Mouse (Mus musculus): ENCODE results near the gene Trim17. TPM values are rescaled to one million over a fixed set of nuclear protein-coding genes. Genes with fewer than 3 reads are reported as not detected.
A peak's percentile ranks its signal among the peaks of the same experiment; 100 is the strongest.

The Trim17 gene
- polyA plus RNA-seq, 1 experiment from 2014 or later: 0.13 TPM

GRCm38 (mm10) chr11:58974414-58974813 is 19.9 kb downstream of the Trim17 start:
- 55% methylated on average over 3 of the region's 3 CpGs for WGBS (ENCODE audit: insufficient replicate concordance)
- ATAC-seq: no peak
- Histone ChIP-seq H3K36me3 (peaks cover 42% of the 10 kb centered on the region), H3K9ac (no peak overlapping the region), H3K27me3 (replicated peaks) (no peaks in the 10 kb centered on the region), H3K27ac (no peak overlapping the region), H3K4me1 (peaks cover 50% of the 10 kb centered on the region), H3K4me3 (no peak overlapping the region), H3K4me2 (no peak overlapping the region), H3K9me3 (replicated peaks) (no peaks in the 10 kb centered on the region)

- whole genome bisulfite sequencing (ENCODE audit: insufficient replicate concordance): under 1% methylated on average over 29 of the region's 29 CpGs
- peaks cover 66% of the 10 kb centered on the region for H3K4me1 ChIP-seq
- no peaks in the 10 kb centered on the region for H3K9me3 ChIP-seq (replicated peaks)
- H3K9ac ChIP-seq: peak overlapping the region; percentile 95
- no peaks in the 10 kb centered on the region for H3K27me3 ChIP-seq (replicated peaks)
- H3K27ac ChIP-seq: peak overlapping the region; percentile 88
- H3K4me2 ChIP-seq: peak overlapping the region; percentile 91
- peaks cover 35% of the 10 kb centered on the region for H3K36me3 ChIP-seq
- H3K4me3 ChIP-seq: peak overlapping the region; percentile 96
- peak; percentile 65 for ATAC-seq
Observed at GRCm38 (mm10) chr11:58977150-58977549, 22.7 kb downstream of the Trim17 start.

DNA sequence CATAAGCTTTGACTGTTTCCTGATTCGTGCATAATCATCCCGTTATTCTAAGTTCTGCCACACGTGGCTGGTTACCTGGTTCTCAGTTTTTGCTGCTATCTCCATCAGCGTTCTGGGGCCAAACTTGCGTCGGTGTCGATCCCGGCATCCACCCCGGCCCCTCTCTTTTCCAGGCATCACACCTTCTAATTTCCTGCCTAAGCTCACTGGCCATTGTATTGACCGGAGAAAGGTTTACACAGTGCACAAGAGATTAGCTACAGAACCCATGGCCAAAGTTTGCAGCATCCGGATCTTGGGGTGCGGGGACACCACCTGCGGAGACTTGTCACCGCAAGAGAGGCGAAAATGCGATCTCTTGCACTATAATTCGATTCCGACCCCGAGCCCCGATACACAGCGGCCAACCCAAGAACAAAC is 23.1 kb downstream of the Trim17 start:
- Histone ChIP-seq H3K4me2 (peak overlapping the region; percentile 91), H3K9ac (peak overlapping the region; percentile 95), H3K36me3 (peaks cover 35% of the 10 kb centered on the region), H3K9me3 (replicated peaks) (no peaks in the 10 kb centered on the region), H3K4me3 (peak overlapping the region; percentile 96), H3K27me3 (replicated peaks) (no peaks in the 10 kb centered on the region), H3K4me1 (peaks cover 70% of the 10 kb centered on the region), H3K27ac (peak overlapping the region; percentile 88)
- peak; percentile 25; the same call in 1 of the 2 replicates for ATAC-seq
- WGBS (ENCODE audit: insufficient replicate concordance): under 1% methylated on average over 21 of the region's 21 CpGs

DNA sequence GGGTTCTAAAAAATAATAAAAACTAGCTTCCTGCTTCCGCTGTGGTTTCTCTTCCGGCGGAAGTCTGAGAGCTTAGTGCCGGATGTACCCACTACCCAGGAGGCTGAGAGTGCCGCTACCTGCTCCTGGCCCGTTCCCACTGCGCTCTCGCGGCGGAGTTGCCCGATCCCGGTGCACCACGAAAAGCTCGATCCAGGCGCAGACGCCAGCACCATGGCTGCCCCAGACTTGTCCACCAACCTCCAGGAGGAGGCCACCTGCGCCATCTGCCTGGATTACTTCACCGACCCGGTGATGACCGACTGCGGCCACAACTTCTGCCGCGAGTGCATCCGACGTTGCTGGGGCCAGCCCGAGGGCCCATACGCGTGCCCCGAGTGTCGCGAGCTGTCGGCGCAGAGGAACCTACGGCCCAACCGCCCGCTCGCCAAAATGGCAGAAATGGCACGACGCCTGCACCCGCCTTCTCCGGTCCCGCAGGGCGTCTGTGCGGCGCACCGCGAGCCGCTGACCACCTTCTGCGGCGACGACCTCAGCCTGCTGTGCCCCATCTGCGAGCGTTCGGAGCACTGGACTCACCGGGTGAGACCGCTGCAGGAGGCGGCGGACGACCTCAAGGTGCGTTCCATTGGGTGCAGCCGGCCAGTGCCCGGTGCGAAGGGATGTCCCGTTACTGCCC is 23.7 kb downstream of the Trim17 start, which contains the start of gene Trim11:
Gene Trim11, plus strand, starts transcription at position 67 of the 679 bp plus-strand sequence.
- Histone ChIP-seq H3K27ac (peak within 1 kb of the TSS; percentile 88), H3K27me3 (replicated peaks) (no peaks in the 10 kb centered on the region), H3K4me2 (peak within 1 kb of the TSS; percentile 91), H3K9me3 (replicated peaks) (no peaks in the 10 kb centered on the region), H3K36me3 (peaks cover 40% of the 10 kb centered on the region), H3K4me1 (peaks cover 73% of the 10 kb centered on the region), H3K4me3 (peak within 1 kb of the TSS; percentile 96), H3K9ac (peak within 1 kb of the TSS; percentile 95)
- WGBS (ENCODE audit: insufficient replicate concordance): 1% methylated on average over 64 of the region's 64 CpGs
- ATAC-seq: peak; percentile 65

DNA sequence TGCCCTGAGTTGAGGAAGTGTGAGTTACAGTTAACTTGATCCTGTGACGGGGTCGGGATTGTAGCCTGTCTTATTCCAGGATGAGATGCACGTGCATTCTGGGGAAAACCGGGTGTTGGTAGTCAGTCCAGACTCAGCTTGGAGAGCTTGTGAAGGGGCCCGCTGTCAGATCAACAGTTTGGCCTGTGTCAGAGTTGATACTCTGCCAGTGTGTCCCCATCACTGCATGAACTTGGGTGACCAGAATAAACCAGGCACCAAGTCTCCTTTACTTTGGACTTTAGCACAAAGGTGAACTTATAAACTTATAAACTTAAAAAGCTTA is 24.2 kb downstream of the Trim17 start:
- peaks cover 44% of the 10 kb centered on the region for H3K36me3 ChIP-seq
- peak overlapping the region; percentile 95 for H3K9ac ChIP-seq
- no peaks in the 10 kb centered on the region for H3K9me3 ChIP-seq (replicated peaks)
- peak overlapping the region; percentile 88 for H3K27ac ChIP-seq
- no peaks in the 10 kb centered on the region for H3K27me3 ChIP-seq (replicated peaks)
- peak overlapping the region; percentile 96 for H3K4me3 ChIP-seq
- peak overlapping the region; percentile 91 for H3K4me2 ChIP-seq
- 1% methylated on average over 5 of the region's 5 CpGs for WGBS (ENCODE audit: insufficient replicate concordance)
- no peak for ATAC-seq
- H3K4me1 ChIP-seq: peaks cover 72% of the 10 kb centered on the region

DNA sequence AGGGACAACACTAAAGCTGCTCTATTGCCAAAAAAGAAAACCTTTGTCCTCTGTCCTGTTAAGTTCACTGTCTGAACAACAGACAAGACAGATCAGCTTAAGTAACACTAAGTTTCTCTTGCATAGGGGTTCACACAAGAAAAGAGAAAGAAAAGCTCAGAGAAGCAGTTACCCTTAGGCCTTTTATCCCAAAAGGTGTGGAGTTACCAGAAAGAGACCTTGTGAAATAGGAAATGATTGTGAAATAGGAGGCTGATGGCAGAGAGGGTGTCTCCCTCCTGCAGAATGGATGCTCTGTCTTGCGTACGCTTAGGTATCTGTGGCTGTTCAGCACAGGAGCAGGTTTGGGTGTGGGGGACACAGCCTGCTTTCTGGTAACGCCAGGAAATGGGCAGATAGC is 24.7 kb downstream of the Trim17 start:
- H3K9ac ChIP-seq: peak overlapping the region; percentile 95
- 17% methylated on average over 3 of the region's 3 CpGs for WGBS (ENCODE audit: insufficient replicate concordance)
- no peaks in the 10 kb centered on the region for H3K27me3 ChIP-seq (replicated peaks)
- peak overlapping the region; percentile 96 for H3K4me3 ChIP-seq
- no peak for ATAC-seq
- peaks cover 49% of the 10 kb centered on the region for H3K36me3 ChIP-seq
- peak overlapping the region; percentile 91 for H3K4me2 ChIP-seq
- H3K4me1 ChIP-seq: peaks cover 67% of the 10 kb centered on the region
- H3K9me3 ChIP-seq (replicated peaks): no peaks in the 10 kb centered on the region
- peak overlapping the region; percentile 88; the same call in 1 of the 2 replicates for H3K27ac ChIP-seq

- no peak for ATAC-seq
- Histone ChIP-seq H3K4me1 (peaks cover 62% of the 10 kb centered on the region), H3K4me3 (peak overlapping the region; percentile 96), H3K4me2 (peak overlapping the region; percentile 91), H3K36me3 (peaks cover 49% of the 10 kb centered on the region), H3K27me3 (replicated peaks) (no peaks in the 10 kb centered on the region), H3K9me3 (replicated peaks) (no peaks in the 10 kb centered on the region), H3K9ac (peak overlapping the region; percentile 95), H3K27ac (peak overlapping the region; percentile 42)
- 66% methylated on average over 7 of the region's 7 CpGs for WGBS (ENCODE audit: insufficient replicate concordance)
Observed at GRCm38 (mm10) chr11:58979661-58980060, 25.2 kb downstream of the Trim17 start.

DNA sequence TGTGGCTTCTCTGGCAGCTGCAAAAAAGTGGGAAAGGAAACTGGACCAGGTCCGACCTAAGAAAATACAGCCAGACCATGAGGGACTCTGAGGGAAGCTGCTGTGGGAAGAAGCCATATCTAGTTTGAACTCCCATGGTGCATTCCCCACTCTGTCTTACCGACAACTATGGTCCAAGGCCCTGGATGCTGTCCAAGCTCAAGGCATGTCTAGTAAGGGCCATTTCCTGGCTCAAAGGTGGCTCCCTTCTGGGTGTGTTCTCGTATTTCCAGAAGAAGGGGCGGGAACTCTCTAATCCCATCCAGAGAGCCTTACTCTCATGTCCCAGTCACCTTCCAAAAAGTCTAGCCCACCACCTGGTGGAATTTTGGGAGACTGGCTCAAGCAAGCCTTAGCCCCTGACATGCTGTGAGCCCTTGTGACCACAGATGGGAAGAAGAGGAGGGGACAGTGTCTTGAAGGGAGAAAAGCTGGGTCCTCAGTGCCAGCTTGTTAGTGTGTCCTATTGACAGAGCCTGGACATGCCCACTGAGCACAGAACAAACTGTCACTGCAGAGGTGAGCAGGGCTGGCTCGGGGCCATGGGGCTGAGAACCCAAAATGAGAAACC is 26.0 kb downstream of the Trim17 start:
- WGBS (ENCODE audit: insufficient replicate concordance): 70% methylated on average over 5 of the region's 5 CpGs
- Histone ChIP-seq H3K9me3 (replicated peaks) (no peaks in the 10 kb centered on the region), H3K4me1 (peaks cover 63% of the 10 kb centered on the region), H3K36me3 (peaks cover 53% of the 10 kb centered on the region), H3K27me3 (replicated peaks) (no peaks in the 10 kb centered on the region), H3K9ac (no peak overlapping the region), H3K4me2 (peak overlapping the region; percentile 91), H3K27ac (no peak overlapping the region), H3K4me3 (no peak overlapping the region; the same call in 1 of the 2 replicates)
- no peak for ATAC-seq

DNA sequence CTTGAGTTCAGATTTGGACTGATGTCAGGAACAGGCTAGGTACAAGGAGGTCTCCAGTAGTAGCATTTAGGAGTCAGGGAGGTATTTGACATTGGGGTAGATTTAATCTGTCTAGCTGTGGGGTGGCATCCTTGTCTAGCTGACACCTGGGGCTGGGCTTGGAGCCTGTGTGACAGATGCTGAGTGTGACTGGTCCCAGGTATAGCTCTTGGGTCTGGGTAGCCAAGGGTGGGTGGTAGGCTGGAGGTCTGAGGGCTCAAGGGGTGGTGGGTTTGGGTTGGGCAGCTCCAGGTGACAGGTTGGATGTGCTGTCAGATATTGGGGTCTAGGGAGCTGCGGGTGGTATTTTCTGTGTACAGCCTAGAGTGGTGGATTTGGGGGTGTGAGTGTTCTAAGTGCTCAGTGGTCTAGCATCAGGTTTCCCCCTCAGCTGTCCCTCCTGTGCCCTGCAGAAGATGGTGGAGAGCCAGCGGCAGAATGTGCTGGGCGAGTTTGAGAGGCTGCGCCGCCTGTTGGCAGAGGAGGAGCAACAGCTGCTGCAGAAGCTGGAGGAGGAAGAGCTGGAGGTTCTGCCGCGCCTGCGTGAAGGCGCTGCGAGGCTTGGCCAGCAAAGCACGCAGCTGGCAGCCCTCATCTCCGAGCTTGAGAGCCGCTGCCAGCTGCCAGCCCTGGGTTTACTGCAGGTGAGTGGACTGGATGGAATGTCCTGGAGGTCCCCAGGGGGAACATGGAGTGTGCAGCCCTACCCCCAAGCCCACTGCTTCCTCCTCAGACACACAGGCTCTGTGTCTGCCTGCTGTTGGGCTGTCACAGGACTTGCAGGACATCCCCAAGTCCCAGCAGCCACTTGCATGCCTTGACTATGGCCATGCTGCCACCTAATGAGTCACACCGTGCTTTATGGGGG is 27.3 kb downstream of the Trim17 start:
- no peak overlapping the region for H3K9ac ChIP-seq
- 0 out of 2 replicates have a peak overlapping the region, but pooled peaks have one; percentile 16 for H3K27ac ChIP-seq
- H3K4me1 ChIP-seq: peaks cover 68% of the 10 kb centered on the region
- H3K4me2 ChIP-seq: no peak overlapping the region
- H3K9me3 ChIP-seq (replicated peaks): no peaks in the 10 kb centered on the region
- H3K36me3 ChIP-seq: peaks cover 66% of the 10 kb centered on the region
- H3K27me3 ChIP-seq (replicated peaks): no peaks in the 10 kb centered on the region
- H3K4me3 ChIP-seq: no peak overlapping the region
- ATAC-seq: no peak
- WGBS (ENCODE audit: insufficient replicate concordance): 60% methylated on average over 14 of the region's 14 CpGs

DNA sequence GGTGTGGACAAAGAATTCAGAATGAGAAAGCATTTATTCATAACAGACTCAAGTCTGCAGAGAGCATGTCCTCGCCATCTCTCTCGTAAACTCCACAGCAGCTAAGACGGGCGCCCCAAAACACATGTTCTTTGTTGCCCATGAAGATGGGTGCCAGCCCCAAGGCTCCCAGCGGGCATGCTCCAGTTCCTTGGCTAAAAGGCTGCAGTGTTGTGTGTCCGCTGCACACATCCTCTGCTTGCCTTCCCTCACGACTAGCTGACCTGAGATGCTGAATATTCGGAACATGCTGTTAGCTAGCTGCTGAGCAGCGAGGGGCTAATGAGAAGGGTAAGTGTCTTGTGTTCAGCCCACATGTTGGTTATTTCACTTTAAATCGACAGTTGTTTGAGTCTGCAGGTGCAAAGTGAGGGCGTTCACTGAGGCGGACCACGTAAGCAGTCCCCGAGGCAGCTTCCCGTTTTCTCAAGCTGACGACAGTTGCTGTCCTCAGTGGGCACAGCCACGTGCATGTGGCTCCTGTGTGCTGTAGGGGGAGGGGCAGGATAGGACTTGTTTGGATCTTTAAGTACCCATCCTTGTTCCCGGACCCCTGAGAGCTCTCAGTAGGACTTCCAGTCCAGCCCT is 28.1 kb downstream of the Trim17 start:
- Histone ChIP-seq H3K36me3 (peaks cover 73% of the 10 kb centered on the region), H3K9me3 (replicated peaks) (no peaks in the 10 kb centered on the region), H3K9ac (no peak overlapping the region), H3K27ac (0 out of 2 replicates have a peak overlapping the region, but pooled peaks have one; percentile 16), H3K27me3 (replicated peaks) (no peaks in the 10 kb centered on the region), H3K4me1 (peaks cover 65% of the 10 kb centered on the region), H3K4me2 (no peak overlapping the region), H3K4me3 (no peak overlapping the region)
- 78% methylated on average over 18 of the region's 18 CpGs for WGBS (ENCODE audit: insufficient replicate concordance)
- ATAC-seq: no peak

DNA sequence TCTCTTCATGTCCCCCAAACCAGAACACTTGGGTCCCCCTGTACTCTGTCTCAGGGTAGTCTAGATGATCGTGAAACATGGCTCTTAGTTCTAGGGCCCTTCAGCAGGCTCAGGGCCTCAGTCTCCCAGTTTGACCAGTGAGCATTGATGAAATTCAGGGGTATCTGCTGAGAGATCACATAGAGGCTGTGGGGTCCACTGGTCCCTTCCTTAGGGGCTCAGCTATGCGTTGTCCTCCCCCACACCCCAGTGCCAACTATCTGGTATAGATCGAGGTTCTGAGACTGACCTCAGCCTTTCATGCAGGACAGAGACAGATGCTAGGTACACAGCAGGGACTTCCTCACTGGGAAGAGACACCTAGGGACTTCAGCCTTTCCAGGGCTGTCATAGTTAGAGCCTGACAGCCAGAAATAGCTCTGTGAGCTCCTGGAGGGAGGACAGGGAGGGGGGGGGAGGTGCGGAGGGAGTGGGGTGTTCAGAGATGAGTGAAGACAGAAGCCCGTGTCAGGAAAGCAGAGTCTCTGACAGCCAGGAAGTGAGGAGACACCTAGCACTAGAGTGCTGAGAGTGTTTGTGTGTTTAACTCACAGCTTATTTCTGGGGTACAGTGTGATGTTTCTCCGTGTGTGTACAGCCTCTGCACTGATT is 29.3 kb downstream of the Trim17 start:
- 77% methylated on average over 6 of the region's 6 CpGs for WGBS (ENCODE audit: insufficient replicate concordance)
- H3K4me2 ChIP-seq: no peak overlapping the region
- no peak overlapping the region for H3K9ac ChIP-seq
- no peak for ATAC-seq
- no peaks in the 10 kb centered on the region for H3K27me3 ChIP-seq (replicated peaks)
- no peak overlapping the region for H3K4me3 ChIP-seq
- no peaks in the 10 kb centered on the region for H3K9me3 ChIP-seq (replicated peaks)
- peaks cover 61% of the 10 kb centered on the region for H3K4me1 ChIP-seq
- no peak overlapping the region for H3K27ac ChIP-seq
- H3K36me3 ChIP-seq: peaks cover 86% of the 10 kb centered on the region

Data from liver, embryonic 12.5 days (tissue).